Mouse (Mus musculus): ENCODE results near the gene Lrrc57. TPM values are rescaled to one million over a fixed set of nuclear protein-coding genes. Genes with fewer than 3 reads are reported as not detected.
A peak's percentile ranks its signal among the peaks of the same experiment; 100 is the strongest.

Lrrc57 gene
- total RNA-seq (2021), result 10 to 100 TPM; 13.7 to 14.0 TPM

GRCm38 (mm10) chr2:120608830-120609723 is at the start of gene Lrrc57, which contains the start of gene Haus2:
Gene Lrrc57 (minus strand): TSS chr2:120609520.
Gene Haus2 (plus strand): TSS chr2:120609383.
- DNase-seq, result peak; percentile 95

DNA sequence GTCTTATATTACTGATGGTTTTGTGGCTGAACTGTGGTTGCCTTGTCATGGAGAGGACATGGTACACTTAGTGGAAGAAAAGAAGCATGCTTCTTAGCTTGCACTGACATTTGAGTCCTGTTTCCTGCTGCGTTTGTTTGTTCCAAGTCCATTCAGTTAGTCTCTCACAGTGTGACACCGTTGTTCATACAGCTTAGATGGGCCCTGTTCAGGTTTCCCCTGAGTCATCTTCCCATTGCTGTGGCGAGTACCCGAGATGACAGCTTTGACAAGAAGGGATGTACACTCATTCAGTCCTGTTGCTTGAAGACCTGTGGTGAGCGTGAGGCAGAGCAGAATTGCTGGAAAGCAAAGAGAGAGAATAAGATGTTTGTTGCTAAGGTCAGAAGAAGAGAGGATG is 49.2 kb upstream of the Lrrc57 start:
- no peak for DNase-seq

- DNase-seq, result no peak
Observed at GRCm38 (mm10) chr2:120656711-120657110, 47.4 kb upstream of the Lrrc57 start.

GRCm38 (mm10) chr2:120655905-120656304 is 46.6 kb upstream of the Lrrc57 start:
- DNase-seq, result no peak

- DNase-seq, result no peak
Observed at GRCm38 (mm10) chr2:120654693-120655092, 45.4 kb upstream of the Lrrc57 start.

DNA sequence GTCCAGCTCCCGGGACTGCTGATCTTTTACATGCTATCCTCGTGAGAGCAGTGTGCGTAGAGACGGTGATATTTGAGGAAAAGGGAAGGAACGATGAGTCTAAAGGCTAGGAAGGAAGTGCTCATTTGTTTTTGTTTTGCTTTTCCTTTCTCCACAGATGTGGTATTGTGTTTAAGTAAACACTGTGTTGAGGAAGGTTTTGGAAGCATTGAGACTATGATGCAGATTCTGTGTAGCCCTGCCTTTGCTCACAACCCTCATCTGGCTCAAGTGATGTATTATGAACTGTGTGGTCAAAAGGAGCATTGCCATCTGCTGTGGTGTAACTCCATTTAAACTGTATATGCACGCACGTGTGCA is 43.6 kb upstream of the Lrrc57 start:
- no peak for DNase-seq

DNA sequence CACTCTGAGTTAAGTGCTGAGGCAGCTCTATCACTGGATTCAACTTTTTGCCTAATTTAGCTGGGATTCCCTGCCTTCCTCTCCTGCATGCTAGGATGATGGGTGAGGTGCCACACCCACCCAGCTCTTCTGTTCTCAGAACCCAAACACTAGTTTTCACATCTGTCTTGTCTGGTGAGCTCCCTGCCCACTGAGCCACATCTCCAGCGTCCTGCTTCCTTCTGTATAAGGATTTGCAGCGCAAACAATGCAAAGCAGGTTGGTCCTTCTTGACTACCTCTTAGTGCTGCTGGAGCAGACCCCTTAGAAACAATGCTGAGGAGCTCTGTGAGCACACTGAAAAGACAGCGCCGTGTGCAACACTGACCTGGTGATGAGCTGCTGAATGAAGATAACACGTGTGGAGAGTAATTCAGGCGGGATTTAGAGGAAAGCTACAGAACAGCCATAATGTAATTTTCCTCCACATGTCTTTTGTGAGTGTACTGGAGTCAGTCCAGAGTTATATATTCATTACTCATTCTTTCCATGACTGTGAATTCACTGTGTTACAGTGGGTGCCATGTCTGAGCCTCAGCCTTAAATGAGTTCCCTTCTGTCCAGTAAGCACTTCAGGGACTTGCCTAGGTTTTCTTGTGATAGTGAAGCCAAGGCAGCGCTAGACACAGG is 43.1 kb upstream of the Lrrc57 start:
- DNase-seq, result no peak

- DNase-seq, result peak; percentile 53
Observed at GRCm38 (mm10) chr2:120646777-120647176, 37.5 kb upstream of the Lrrc57 start.

DNA sequence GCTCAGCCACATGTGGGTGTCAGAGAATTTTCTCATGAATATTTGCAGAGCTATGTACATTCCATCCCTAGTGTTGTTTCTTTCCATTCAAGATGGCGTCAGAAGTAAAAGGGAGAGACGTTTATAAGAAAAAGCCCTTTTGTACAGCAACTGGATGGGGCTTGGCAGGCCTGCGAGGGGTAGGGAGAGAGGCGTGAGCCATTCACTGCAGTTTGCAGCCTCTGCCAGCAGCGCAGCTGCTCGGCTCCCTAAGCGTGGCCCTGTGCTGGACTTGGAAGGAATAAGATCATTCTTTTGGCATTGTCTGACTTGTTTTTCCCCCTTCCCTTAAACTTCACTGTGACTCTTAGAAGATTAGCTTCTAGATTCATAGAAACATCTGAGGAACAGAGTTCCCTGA is 34.5 kb upstream of the Lrrc57 start:
- DNase-seq, result peak; percentile 72

GRCm38 (mm10) chr2:120640835-120641234 is 31.5 kb upstream of the Lrrc57 start:
- DNase-seq, result no peak

DNA sequence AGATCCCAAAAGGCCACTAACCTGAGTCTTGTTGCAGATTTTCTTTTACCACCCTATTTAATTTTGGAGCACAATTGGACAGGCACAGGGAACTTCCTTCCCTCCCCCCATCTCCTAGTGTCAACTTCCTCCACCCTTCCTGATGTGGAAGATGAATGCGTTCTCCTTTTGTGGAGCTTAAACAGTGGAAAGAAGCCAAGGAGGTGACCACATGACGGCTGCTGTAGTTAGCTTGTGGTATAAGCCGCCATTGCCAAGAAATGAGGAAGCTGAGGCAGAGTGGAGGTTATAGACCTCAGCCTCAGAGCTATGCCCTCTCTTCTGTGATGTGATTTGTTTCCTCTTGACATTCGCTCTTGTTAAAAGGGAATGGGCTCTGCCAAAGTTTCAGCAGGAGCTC is 22.6 kb upstream of the Lrrc57 start:
- DNase-seq, result no peak

DNA sequence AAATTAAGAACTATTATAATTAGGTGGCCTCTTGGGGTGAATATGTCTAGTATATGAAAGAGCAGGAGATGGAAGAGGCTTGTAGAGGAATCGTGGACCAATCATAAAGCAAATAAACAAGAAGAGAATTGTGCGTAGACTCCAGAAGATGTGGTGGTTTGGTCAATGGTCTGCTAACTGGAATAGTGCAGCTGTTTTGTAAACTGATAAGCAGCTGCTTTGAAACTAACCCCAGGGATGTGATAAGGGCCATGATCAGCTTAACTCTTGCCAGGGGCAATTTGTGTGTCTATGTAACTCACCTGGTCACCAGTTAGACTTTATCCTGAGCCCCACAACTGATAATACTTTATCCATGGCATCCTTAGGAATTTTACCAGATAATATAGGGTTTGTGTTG is 22.2 kb upstream of the Lrrc57 start:
- DNase-seq, result no peak

GRCm38 (mm10) chr2:120630655-120631054 is 21.3 kb upstream of the Lrrc57 start:
- DNase-seq, result no peak

GRCm38 (mm10) chr2:120630246-120630645 is 20.9 kb upstream of the Lrrc57 start:
- DNase-seq, result peak; percentile 49

DNA sequence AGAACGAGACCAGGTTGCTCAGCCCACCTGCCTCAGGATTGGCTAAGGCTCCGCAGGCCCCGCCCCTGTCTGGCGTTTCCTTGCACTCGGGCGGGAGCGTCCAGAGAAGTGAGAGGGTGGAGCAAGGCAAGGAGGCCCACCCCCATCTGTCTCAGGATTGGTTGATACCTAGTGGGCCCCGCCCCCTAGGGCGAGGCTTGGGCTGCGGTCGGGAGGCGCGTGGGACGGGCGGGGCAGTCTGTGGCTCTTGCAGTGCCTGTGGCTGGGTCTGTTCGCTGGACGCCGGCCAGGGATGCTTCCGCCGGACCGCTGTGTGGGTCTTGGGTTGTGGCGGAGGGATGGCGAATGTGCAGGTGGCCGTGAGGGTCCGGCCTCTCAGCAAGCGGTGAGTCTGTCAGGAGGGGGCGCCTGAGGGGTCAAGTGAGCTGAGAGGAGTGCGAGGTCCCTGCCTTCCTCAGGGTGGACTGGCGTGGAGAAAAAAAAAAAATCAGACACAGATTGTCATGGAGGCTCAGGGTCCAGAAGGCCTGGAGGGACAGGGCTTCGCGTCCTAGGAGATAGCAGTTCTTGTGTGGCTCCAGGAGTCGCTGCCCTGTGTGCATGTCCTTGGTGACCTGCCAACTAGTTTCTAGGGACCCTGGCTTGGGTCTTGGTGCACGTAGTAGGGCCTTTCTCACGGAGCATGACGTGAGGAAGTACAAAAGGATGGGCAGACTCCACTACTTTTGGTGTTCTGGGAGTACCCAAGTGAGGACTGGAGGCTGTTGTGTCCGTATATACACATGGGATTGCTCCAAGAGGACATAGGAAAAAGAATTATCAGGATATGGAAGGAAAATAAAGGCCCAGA is 19.8 kb upstream of the Lrrc57 start, which contains the start of gene Stard9:
Stard9 (plus strand) TSS at position 236 of the 850 bp plus-strand sequence.
- peak; percentile 98 for DNase-seq

DNA sequence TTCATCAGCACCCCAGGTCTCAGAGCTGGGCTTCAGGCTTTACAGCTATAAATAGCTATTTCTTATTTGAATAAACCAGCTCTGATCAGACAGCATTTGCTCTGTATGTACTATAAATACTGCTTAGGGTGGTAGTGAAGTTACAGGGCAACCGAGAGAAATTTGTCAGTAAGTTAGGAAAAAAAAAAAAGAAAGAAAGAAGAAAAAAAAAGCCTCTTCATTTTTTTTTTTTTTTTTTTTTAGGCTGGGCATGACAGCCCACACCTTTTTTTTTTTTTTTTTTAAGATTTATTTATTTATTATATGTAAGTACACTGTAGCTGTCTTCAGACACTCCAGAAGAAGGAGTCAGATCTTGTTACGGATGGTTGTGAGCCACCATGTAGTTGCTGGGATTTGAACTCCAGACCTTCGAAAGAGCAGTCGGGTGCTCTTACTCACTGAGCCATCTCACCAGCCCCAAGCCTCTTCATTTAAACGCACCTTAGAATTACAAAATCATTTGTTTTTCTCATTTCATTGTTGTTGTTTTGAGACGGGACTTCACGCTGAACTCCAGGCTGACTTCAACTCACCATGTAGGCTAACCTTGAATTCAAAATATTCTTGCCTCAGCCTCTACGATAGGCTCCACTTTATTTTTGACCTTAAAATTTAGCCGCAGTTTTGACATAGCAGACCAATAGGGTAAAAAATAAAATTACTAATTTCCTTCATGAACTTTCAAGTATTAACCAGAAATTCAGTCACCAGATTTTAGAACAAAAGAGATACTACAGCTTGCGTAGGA is 19.0 kb upstream of the Lrrc57 start:
- no peak for DNase-seq

GRCm38 (mm10) chr2:120622920-120623319 is 13.6 kb upstream of the Lrrc57 start:
- DNase-seq, result no peak

DNA sequence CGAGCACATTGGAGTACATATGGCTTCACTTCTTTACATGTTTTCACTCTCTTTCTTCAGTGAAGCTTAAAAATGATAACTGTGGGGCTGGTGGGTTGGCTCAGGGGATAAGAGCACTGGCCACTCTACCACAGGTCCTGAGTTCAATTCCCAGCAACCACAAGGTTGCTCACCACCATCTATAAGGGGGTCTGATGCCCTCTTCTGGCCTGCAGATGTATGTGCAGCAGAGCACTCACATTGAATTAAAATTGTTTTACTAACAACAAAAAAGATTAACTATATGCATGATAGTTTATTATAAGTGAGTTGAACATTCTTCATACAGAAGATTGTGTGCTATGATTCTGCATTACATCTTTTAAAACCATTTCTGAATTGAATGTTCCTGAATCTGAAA is 10.2 kb upstream of the Lrrc57 start:
- DNase-seq, result no peak

GRCm38 (mm10) chr2:120616279-120617163 is 7.2 kb upstream of the Lrrc57 start:
- DNase-seq, result no peak

DNA sequence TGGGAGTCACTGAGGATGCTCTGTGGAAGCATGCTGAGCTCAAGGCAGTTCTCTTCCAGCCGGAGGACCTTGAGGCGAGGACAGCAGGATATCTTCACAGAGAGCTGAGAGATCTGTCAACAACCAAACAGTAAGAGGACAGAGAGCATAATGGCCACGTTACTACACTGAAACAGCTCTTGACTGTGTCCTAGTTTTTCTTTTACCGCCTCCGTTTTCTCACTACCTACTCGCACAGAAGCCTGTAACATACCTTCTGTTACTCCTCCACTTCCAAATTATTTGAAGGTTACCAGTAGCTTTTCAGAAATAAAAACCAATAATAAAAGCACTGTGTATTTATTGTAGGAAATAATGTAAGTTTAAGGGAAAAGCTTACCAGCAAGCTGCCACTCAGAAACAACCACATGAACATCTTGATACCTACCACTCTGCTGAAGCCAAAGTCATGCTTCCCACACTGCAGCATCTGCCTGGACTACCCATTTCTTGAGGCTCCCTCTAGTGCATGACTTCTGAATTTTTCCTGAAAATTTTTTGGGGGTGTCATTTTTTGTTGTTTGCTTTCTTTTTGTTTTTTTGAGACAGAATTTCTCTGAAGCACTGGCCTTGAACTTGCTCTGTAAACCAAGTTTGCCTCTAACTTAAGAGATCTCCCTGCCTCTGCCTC is 3.2 kb downstream of the Lrrc57 start:
- no peak for DNase-seq
